ENCODE assay signal across 36 mouse cellular contexts in the genomic region with DNA sequence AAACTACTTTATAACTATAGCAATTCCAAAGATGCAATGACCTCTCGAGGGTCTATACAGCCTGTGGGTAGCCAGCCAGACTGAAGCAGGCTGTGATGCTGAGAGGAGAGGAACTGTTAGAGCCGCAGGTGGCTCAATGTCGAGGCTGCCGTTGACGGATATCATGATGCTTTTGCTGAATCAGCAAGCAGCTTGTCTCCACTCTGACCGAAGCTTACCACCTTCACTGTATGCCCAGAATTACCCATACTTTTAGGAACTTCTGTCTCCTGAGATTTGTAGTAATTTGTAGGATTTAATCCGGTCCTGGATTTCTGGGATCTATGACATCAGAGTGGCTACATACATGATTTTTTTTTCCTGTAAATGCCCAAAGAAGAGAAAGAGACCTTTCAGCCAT.
"Had no signal": no experiment of that assay in that cellular context is flagged by ENCODE, and none has a peak within 500 bp of the region (broad histone marks: within the 10 kb centered on the region; RNA-seq: fewer than 3 reads in every experiment).

No protein-coding gene starts in this region.

- H3K36me3 ChIP-seq: heart, embryonic 10.5 days; heart, embryonic 12.5 days; heart, embryonic 13.5 days; heart, embryonic 15.5 days; hindbrain, embryonic 10.5 days; hindbrain, embryonic 12.5 days; intestine, embryonic 15.5 days; kidney, embryonic 15.5 days had no signal

- H3K9ac ChIP-seq: heart, embryonic 12.5 days; heart, embryonic 13.5 days; heart, embryonic 15.5 days; hindbrain, embryonic 12.5 days; hindbrain, embryonic 13.5 days; hindbrain, embryonic 14.5 days; hindbrain, embryonic 15.5 days; intestine, embryonic 15.5 days; kidney, embryonic 15.5 days had no signal

- H3K4me1 ChIP-seq: heart, embryonic 10.5 days; heart, embryonic 12.5 days; heart, embryonic 13.5 days; heart, embryonic 15.5 days; hindbrain, embryonic 10.5 days; hindbrain, embryonic 12.5 days; intestine, embryonic 15.5 days; kidney, embryonic 15.5 days had no signal

- H3K4me3 ChIP-seq: heart, embryonic 10.5 days; heart, embryonic 12.5 days; heart, embryonic 13.5 days; heart, embryonic 15.5 days; hindbrain, embryonic 10.5 days; hindbrain, embryonic 12.5 days; hindbrain, embryonic 13.5 days; hindbrain, embryonic 15.5 days; intestine, embryonic 15.5 days; kidney, embryonic 15.5 days; layer of hippocampus, adult 2 months; left cerebral cortex, adult 2 months had no signal

- DNase-seq: heart, postnatal 10 days; heart, postnatal 14 days; heart, postnatal 36 days; heart, postnatal 4 days; kidney, adult 11 months; kidney, adult 18-20 months; kidney, adult 2 months; kidney, adult 8-10 months; kidney, adult 9 months; kidney, postnatal 10 days; kidney, postnatal 14 days; kidney, postnatal 25 days; kidney, postnatal 36 days; kidney, postnatal 4 days; layer of hippocampus, adult 9-11 months; layer of hippocampus, postnatal 36 days had no signal

- H3K27me3 ChIP-seq: heart, embryonic 12.5 days; heart, embryonic 13.5 days; heart, embryonic 15.5 days; hindbrain, embryonic 12.5 days; hindbrain, embryonic 13.5 days; hindbrain, embryonic 15.5 days; intestine, embryonic 15.5 days; kidney, embryonic 15.5 days had no signal

- H3K4me2 ChIP-seq: heart, embryonic 11.5 days; heart, embryonic 12.5 days; heart, embryonic 13.5 days; heart, embryonic 15.5 days; hindbrain, embryonic 12.5 days; hindbrain, embryonic 13.5 days; hindbrain, embryonic 14.5 days; hindbrain, embryonic 15.5 days; intestine, embryonic 15.5 days; kidney, embryonic 15.5 days had no signal

- H3K27ac ChIP-seq: heart, embryonic 10.5 days; heart, embryonic 13.5 days; heart, embryonic 15.5 days; hindbrain, embryonic 10.5 days; hindbrain, embryonic 12.5 days; hindbrain, embryonic 13.5 days; hindbrain, embryonic 14.5 days; hindbrain, embryonic 15.5 days; hindbrain, postnatal 0 days; intestine, embryonic 15.5 days; kidney, embryonic 15.5 days; kidney, postnatal 0 days; layer of hippocampus, adult 2 months; left cerebral cortex, adult 2 months had no signal

- ATAC-seq: hindbrain, embryonic 16.5 days; hindbrain, postnatal 0 days; inflammation-experienced regulatory T-cells, adult 6 months; intestine, embryonic 15.5 days; intestine, embryonic 16.5 days; intestine, postnatal 0 days had no signal

- H3K9me3 ChIP-seq: heart, embryonic 10.5 days; heart, embryonic 12.5 days; heart, embryonic 13.5 days; heart, embryonic 15.5 days; hindbrain, embryonic 10.5 days; hindbrain, embryonic 12.5 days; hindbrain, embryonic 13.5 days; hindbrain, embryonic 15.5 days; intestine, embryonic 15.5 days; kidney, embryonic 15.5 days had no signal
